Comparison of ENCODE assay signal across 24 mouse cellular contexts in the genomic region with DNA sequence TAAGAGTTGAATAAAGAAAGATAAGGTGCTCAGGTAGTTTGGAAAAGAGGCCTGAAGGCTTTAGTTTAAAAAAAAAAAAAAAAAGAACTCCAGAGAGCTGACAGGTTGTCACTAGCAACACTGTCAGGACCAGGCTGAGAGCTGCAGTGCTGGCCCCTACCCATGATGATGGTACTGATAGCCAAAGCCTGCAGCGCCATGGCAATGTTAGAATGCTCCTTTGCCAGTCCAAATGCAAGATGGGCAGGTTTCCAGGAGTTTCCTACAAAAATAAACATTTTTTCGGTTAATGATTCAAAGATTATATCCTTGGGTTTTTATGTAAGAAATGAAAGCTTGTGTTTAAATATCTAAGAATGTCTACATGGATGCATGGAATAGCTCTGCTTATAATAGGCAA.
DNase-seq lines count a peak whose midpoint lies in the region; ATAC-seq and TF ChIP-seq lines count a peak whose summit lies in the region.
"Had no signal": no experiment of that assay in that cellular context is flagged by ENCODE, and none has a peak within 500 bp of the region (broad histone marks: within the 10 kb centered on the region; RNA-seq: fewer than 3 reads in every experiment).

No protein-coding gene starts in this region.

- no peak for TF ChIP-seq POLR2A in liver, adult 2 months (IDR thresholded peaks at IDR 0.05; ENCODE audit: extremely low read depth, insufficient read depth, low read length)
- TF ChIP-seq POLR2A in kidney, adult 2 months (IDR thresholded peaks at IDR 0.05; ENCODE audit: low read depth, low read length): no peak

- H3K27me3 ChIP-seq in liver, adult 2 months (ENCODE audit: control insufficient read depth, insufficient read depth, low read length): no peaks in the 10 kb centered on the region
- no peaks in the 10 kb centered on the region for H3K27me3 ChIP-seq in liver, embryonic 12.5 days (replicated peaks)
- H3K27me3 ChIP-seq in kidney, adult 2 months (replicated peaks; ENCODE audit: control insufficient read depth, insufficient read depth, low read length): no peaks in the 10 kb centered on the region
- H3K27me3 ChIP-seq: embryonic facial prominence, embryonic 12.5 days; embryonic facial prominence, embryonic 15.5 days; heart, embryonic 12.5 days; heart, embryonic 15.5 days had no signal

- ATAC-seq in cerebellum, adult (ENCODE audit: insufficient number of reproducible peaks, low FRiP score, low TSS enrichment): no peak
- ATAC-seq in liver, embryonic 12.5 days: no peak
- ATAC-seq: activated CD4-positive, CD25-positive, alpha-beta regulatory T cell, adult 4 months; forebrain, embryonic 14.5 days; hindbrain, postnatal 0 days; inflammation-experienced regulatory T-cells, adult 6 months; intestine, embryonic 16.5 days had no signal

- no peak overlapping the region for H3K4me3 ChIP-seq in liver, adult 2 months (ENCODE audit: insufficient read depth, low read depth, low read length)
- no peak overlapping the region for H3K4me3 ChIP-seq in liver, embryonic 12.5 days
- H3K4me3 ChIP-seq in kidney, adult 2 months (ENCODE audit: insufficient read depth, low read depth, low read length): no peak overlapping the region
- H3K4me3 ChIP-seq: embryonic facial prominence, embryonic 12.5 days; embryonic facial prominence, embryonic 15.5 days; heart, embryonic 12.5 days; heart, embryonic 15.5 days had no signal

- H3K9me3 ChIP-seq in liver, embryonic 12.5 days (replicated peaks): no peaks in the 10 kb centered on the region
- H3K9me3 ChIP-seq: embryonic facial prominence, embryonic 12.5 days; embryonic facial prominence, embryonic 15.5 days; heart, embryonic 12.5 days; heart, embryonic 15.5 days had no signal

- H3K4me1 ChIP-seq in liver, adult 2 months (ENCODE audit: control insufficient read depth, insufficient read depth, low read length): no peaks in the 10 kb centered on the region
- no peaks in the 10 kb centered on the region for H3K4me1 ChIP-seq in liver, embryonic 12.5 days
- no peaks in the 10 kb centered on the region for H3K4me1 ChIP-seq in kidney, adult 2 months (ENCODE audit: control insufficient read depth, insufficient read depth, low read length)
- H3K4me1 ChIP-seq: embryonic facial prominence, embryonic 12.5 days; embryonic facial prominence, embryonic 15.5 days; heart, embryonic 12.5 days; heart, embryonic 15.5 days had no signal

- peak; percentile 5 for DNase-seq in cerebellum, adult 11-12 months
- DNase-seq in cerebellum, postnatal 4 days (ENCODE audit: low spot score in 2 of 2): no peak
- DNase-seq in cerebellum, postnatal 10 days: peak; percentile 74 to 79
- DNase-seq in liver, adult 2 months (ENCODE audit: extremely low read depth, low read depth, low spot score): peak; percentile 24
- peak; percentile 6 to 8 for DNase-seq in cerebellum, postnatal 36 days
- no peak for DNase-seq in kidney, adult 2 months
- DNase-seq: adrenal gland, adult 8-10 months; adrenal gland, postnatal 25 days; gastrocnemius, postnatal 25 days; heart, adult 18-20 months; heart, postnatal 10 days; heart, postnatal 36 days had no signal

- H3K79me2 ChIP-seq in liver, adult 2 months (ENCODE audit: control insufficient read depth, insufficient read depth, low read length): no peaks in the 10 kb centered on the region

- WGBS in liver, adult 2 months: 57% methylated on average over 2 of the region's 2 CpGs
- WGBS in liver, embryonic 12.5 days (ENCODE audit: insufficient replicate concordance): 58% methylated on average over 2 of the region's 2 CpGs
- 76% methylated on average over 2 of the region's 2 CpGs for WGBS in kidney, adult 2 months

- H3K4me2 ChIP-seq in liver, embryonic 12.5 days: no peak overlapping the region
- H3K4me2 ChIP-seq: embryonic facial prominence, embryonic 12.5 days; embryonic facial prominence, embryonic 15.5 days; heart, embryonic 12.5 days; heart, embryonic 15.5 days; hindbrain, embryonic 14.5 days had no signal

- H3K27ac ChIP-seq in liver, adult 2 months (replicated peaks; ENCODE audit: insufficient read depth, low read depth, low read length): no peak overlapping the region
- no peak overlapping the region for H3K27ac ChIP-seq in liver, embryonic 12.5 days
- no peak overlapping the region for H3K27ac ChIP-seq in kidney, adult 2 months (ENCODE audit: insufficient read depth, low read depth, low read length)
- H3K27ac ChIP-seq: embryonic facial prominence, embryonic 12.5 days; embryonic facial prominence, embryonic 15.5 days; heart, embryonic 15.5 days; hindbrain, embryonic 14.5 days; hindbrain, postnatal 0 days had no signal

- no peak for TF ChIP-seq CTCF in liver, adult 2 months (IDR thresholded peaks at IDR 0.05; ENCODE audit: low read depth, low read length)
- no peak for TF ChIP-seq CTCF in kidney, adult 2 months (conservative IDR thresholded peaks at IDR 0.05; ENCODE audit: insufficient read depth, insufficient read length, low read depth, low read length)

- no peak overlapping the region for H3K9ac ChIP-seq in liver, adult 2 months (ENCODE audit: low read depth, low read length)
- H3K9ac ChIP-seq in liver, embryonic 12.5 days: no peak overlapping the region
- H3K9ac ChIP-seq: embryonic facial prominence, embryonic 12.5 days; embryonic facial prominence, embryonic 15.5 days; heart, embryonic 12.5 days; heart, embryonic 15.5 days; hindbrain, embryonic 14.5 days had no signal

- no peaks in the 10 kb centered on the region for H3K36me3 ChIP-seq in liver, adult 2 months (ENCODE audit: control insufficient read depth, insufficient read depth, low read length)
- no peaks in the 10 kb centered on the region for H3K36me3 ChIP-seq in liver, embryonic 12.5 days
- H3K36me3 ChIP-seq in kidney, adult 2 months (ENCODE audit: control insufficient read depth, insufficient read depth, low read length): no peaks in the 10 kb centered on the region
- H3K36me3 ChIP-seq: embryonic facial prominence, embryonic 12.5 days; embryonic facial prominence, embryonic 15.5 days; heart, embryonic 12.5 days; heart, embryonic 15.5 days had no signal

Comparison
In these comparisons a context has a peak if more than half of its experiments do, and no peak if none do; other contexts are left out.
1. DNase-seq: peak in cerebellum, adult 11-12 months (single experiment), cerebellum, postnatal 10 days (2 of 2), liver, adult 2 months (single experiment) and cerebellum, postnatal 36 days (2 of 2); none in cerebellum, postnatal 4 days (0 of 2) and kidney, adult 2 months (single experiment).